Mouse (Mus musculus) testis, adult 2 months (tissue): ENCODE measurements at regions not wholly inside any gene's neighbourhood (a gene's known extent, or its start where the extent isn't known, plus 50 kb on each side); places are given as distances from the start of the nearest gene placed in this dataset.

Experiments
- H3K27ac ChIP-seq: fragments of 200-500 bp; 2 replicates; pipeline ENCODE4 v1.5.1; 2012; ENCODE audit warnings: low read depth, low read length; ENCODE audit not compliant: control insufficient read depth, insufficient read depth
- H3K27me3 ChIP-seq: fragments of 200-500 bp; 2 replicates; pipeline ENCODE4 v1.6.1; 2012; ENCODE audit warnings: mild to moderate bottlenecking, low read length, moderate library complexity; ENCODE audit not compliant: control insufficient read depth, insufficient read depth
- H3K36me3 ChIP-seq: fragments of 200-500 bp; 2 replicates; pipeline ENCODE4 v1.6.1; 2012; ENCODE audit warnings: mild to moderate bottlenecking, low read length; ENCODE audit not compliant: control insufficient read depth, insufficient read depth
- H3K4me1 ChIP-seq: fragments of 200-500 bp; 2 replicates; pipeline ENCODE4 v1.6.1; 2012; ENCODE audit warnings: low read length; ENCODE audit not compliant: control insufficient read depth, insufficient read depth
- H3K4me3 ChIP-seq: fragments of 200-500 bp; 2 replicates; pipeline ENCODE4 v1.5.1; 2012; ENCODE audit warnings: low read depth, mild to moderate bottlenecking, low read length, moderate library complexity, mixed read lengths; ENCODE audit not compliant: control insufficient read depth
- CTCF ChIP-seq: fragments of 200-500 bp; IDR thresholded peaks from 2 replicates; pipeline ENCODE4 v1.5.1; 2012; ENCODE audit warnings: low read depth, mild to moderate bottlenecking, inconsistent platforms, low read length, moderate library complexity; ENCODE audit not compliant: control insufficient read depth, insufficient read depth, insufficient replicate concordance
- POLR2A ChIP-seq: fragments of 200-500 bp; IDR thresholded peaks from 2 replicates; pipeline ENCODE4 v1.6.1; 2012; ENCODE audit warnings: low read depth, mild to moderate bottlenecking, inconsistent platforms, low read length, moderate library complexity; ENCODE audit not compliant: control insufficient read depth

DNA sequence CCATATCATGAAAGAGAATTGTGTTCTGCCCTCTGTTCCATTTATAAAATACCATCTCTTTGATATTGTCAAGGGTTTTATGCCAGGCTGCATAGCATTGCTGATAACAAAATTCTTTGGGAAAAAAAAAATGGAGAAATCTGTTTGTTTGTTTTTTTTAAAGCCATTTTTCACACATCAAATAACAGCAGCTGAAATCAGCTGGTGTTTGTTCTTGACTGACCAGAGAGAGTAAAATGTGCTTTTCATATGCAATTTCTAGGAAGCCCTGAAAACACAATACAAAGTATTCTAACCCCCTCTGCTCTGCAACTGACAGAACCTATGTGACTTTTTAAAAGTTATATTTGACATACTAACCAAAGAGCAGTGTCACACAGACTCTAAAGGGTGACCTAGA is 270.0 kb downstream of the Mreg start:
- H3K4me1 ChIP-seq: no peaks in the 10 kb centered on the region
- no peaks in the 10 kb centered on the region for H3K36me3 ChIP-seq
- no peak for TF ChIP-seq CTCF
- TF ChIP-seq POLR2A: no peak
- H3K27ac ChIP-seq: no peak overlapping the region
- no peaks in the 10 kb centered on the region for H3K27me3 ChIP-seq
- no peak overlapping the region for H3K4me3 ChIP-seq

GRCm38 (mm10) chr1:71941688-71942087 is 270.4 kb downstream of the Mreg start:
- no peak for TF ChIP-seq POLR2A
- TF ChIP-seq CTCF: no peak
- no peaks in the 10 kb centered on the region for H3K4me1 ChIP-seq
- no peaks in the 10 kb centered on the region for H3K27me3 ChIP-seq
- no peaks in the 10 kb centered on the region for H3K36me3 ChIP-seq
- no peak overlapping the region for H3K4me3 ChIP-seq
- H3K27ac ChIP-seq: no peak overlapping the region

DNA sequence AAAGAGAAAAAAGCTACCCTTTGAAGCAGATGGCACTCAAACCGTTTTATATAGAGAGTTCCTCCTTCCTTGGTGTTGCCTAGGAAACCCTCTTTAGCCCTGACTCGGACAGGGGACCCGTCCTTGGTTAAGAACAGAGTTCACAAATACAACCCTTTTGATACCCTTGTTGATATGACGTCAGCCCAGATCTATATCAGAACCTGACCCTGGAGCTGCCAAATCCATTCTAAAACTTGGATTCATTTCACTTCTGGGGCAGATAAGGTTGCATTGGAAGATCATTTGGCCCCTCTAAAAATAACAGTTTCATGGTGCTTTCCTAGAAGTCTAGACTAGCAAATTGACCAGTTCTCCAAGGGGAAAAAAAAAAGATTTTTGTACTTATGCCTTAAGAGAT is 271.2 kb downstream of the Mreg start:
- no peaks in the 10 kb centered on the region for H3K4me1 ChIP-seq
- H3K4me3 ChIP-seq: no peak overlapping the region
- no peaks in the 10 kb centered on the region for H3K36me3 ChIP-seq
- no peak for TF ChIP-seq CTCF
- TF ChIP-seq POLR2A: no peak
- no peaks in the 10 kb centered on the region for H3K27me3 ChIP-seq
- no peak overlapping the region for H3K27ac ChIP-seq

GRCm38 (mm10) chr1:71938323-71939007 is 273.6 kb downstream of the Mreg start:
- Histone ChIP-seq H3K4me3 (no peak overlapping the region), H3K27ac (no peak overlapping the region), H3K27me3 (no peaks in the 10 kb centered on the region), H3K36me3 (no peaks in the 10 kb centered on the region), H3K4me1 (no peaks in the 10 kb centered on the region)
- TF ChIP-seq CTCF (no peak), POLR2A (no peak)

GRCm38 (mm10) chr1:71937922-71938321 is 274.2 kb downstream of the Mreg start:
- no peak overlapping the region for H3K27ac ChIP-seq

DNA sequence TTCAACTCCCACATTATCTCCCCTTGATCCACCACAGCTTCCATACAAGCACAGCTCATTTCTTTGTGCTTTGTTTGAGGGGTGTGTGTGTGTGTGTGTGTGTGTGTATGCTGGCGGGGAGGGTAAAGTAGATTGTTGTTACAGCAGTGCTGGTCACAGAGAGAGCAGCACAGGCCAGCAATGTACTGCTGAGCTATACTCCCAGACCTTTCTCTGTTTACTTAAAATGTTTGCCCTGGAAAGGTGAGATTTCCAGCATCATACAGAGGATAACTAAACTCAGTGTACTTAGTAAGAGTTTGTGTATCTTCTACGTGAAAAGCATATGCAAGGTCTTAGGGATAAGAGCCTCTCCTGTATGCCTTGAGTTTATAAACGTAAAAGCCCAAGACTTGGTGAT is 274.9 kb downstream of the Mreg start:
- Histone ChIP-seq H3K36me3 (no peaks in the 10 kb centered on the region), H3K27me3 (no peaks in the 10 kb centered on the region), H3K4me1 (no peaks in the 10 kb centered on the region), H3K27ac (no peak overlapping the region), H3K4me3 (no peak overlapping the region)
- no peak for TF ChIP-seq CTCF
- no peak for TF ChIP-seq POLR2A

More at GRCm38 (mm10) chr1:71937922-71938321, 274.2 kb downstream of the Mreg start:
- H3K4me1 ChIP-seq: no peaks in the 10 kb centered on the region
- TF ChIP-seq POLR2A (no peak), CTCF (no peak)
- no peaks in the 10 kb centered on the region for H3K36me3 ChIP-seq
- no peaks in the 10 kb centered on the region for H3K27me3 ChIP-seq
- H3K4me3 ChIP-seq: no peak overlapping the region

DNA sequence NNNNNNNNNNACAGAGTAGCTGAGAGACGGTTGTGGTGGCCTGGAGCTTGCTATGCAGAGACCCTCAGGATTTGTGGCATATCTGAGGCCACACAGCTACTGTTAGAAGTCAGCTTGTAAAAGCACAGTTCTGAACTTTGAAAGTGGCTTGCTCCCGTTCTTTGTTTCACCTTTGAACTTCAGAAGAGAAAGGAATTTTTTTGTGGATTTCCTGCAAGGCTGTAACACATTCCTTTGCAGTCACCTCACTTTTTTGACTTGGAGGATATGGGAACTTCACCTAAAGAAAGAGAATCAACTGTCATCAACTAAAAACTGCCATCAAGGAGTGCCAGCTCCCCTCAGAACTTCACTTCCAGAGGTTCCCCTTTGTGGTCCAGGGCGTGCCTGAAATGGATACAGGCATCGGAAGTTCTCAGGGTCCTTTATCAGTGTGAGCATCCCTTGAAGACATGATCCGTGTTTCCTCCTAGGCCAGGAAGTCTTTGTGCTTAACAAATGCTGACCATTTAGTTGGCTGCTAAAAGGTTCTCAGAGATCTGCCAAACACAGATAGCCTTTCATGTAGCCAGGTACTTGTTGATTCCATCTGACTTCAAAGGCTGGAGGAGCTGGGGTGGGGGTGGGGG is 275.5 kb downstream of the Mreg start:
- H3K36me3 ChIP-seq: no peaks in the 10 kb centered on the region
- H3K27me3 ChIP-seq: no peaks in the 10 kb centered on the region
- no peak overlapping the region for H3K27ac ChIP-seq
- no peak for TF ChIP-seq POLR2A
- TF ChIP-seq CTCF: no peak
- H3K4me3 ChIP-seq: no peak overlapping the region
- no peaks in the 10 kb centered on the region for H3K4me1 ChIP-seq
